Mouse (Mus musculus) midbrain, embryonic 11.5 days (tissue): Measurements from ENCODE around the gene Tph1. TPM values are rescaled to one million over a fixed set of nuclear protein-coding genes. Genes with fewer than 3 reads are reported as not detected.

Source experiments
- ATAC-seq: fragments of 200-750 bp; cut with Nextera tagmentation; 2 replicates; pipeline ENCODE4 v1.8.0; 2017; ENCODE audit warnings: moderate TSS enrichment, moderate library complexity; ENCODE audit not compliant: low FRiP score
- DNase-seq: peaks from one replicate; pipeline ENCODE4 v3.0.0; 2015; ENCODE audit warnings: low spot score; ENCODE audit errors: missing footprints
- H3K27ac ChIP-seq: fragments of 300-500 bp; sonication (generic); 2 replicates; pipeline ENCODE4 v1.5.1; 2014; ENCODE audit warnings: low read depth, low read length
- H3K27me3 ChIP-seq: fragments of 300-500 bp; sonication (generic); 2 replicates; pipeline ENCODE4 v1.6.1; 2014; ENCODE audit warnings: mild to moderate bottlenecking, low read length, moderate library complexity, mixed read lengths; ENCODE audit not compliant: control insufficient read depth, insufficient read depth
- H3K36me3 ChIP-seq: fragments of 300-500 bp; sonication (generic); 2 replicates; pipeline ENCODE4 v1.6.1; 2014; ENCODE audit warnings: mild to moderate bottlenecking, low read length, moderate library complexity, mixed read lengths; ENCODE audit not compliant: control insufficient read depth, insufficient read depth
- H3K4me1 ChIP-seq: fragments of 300-500 bp; sonication (generic); 2 replicates; pipeline ENCODE4 v1.6.1; 2014; ENCODE audit warnings: low read length; ENCODE audit not compliant: control insufficient read depth, insufficient read depth
- H3K4me2 ChIP-seq: fragments of 300-500 bp; sonication (generic); 2 replicates; pipeline ENCODE4 v1.6.1; 2014; ENCODE audit warnings: mild to moderate bottlenecking, moderate library complexity
- H3K4me3 ChIP-seq: fragments of 300-500 bp; sonication (generic); 2 replicates; pipeline ENCODE4 v1.5.1; 2014; ENCODE audit warnings: low read depth, low read length
- H3K9ac ChIP-seq: fragments of 300-500 bp; sonication (generic); 2 replicates; pipeline ENCODE4 v1.6.1; 2014; ENCODE audit warnings: low read length
- H3K9me3 ChIP-seq: fragments of 300-500 bp; sonication (generic); 2 replicates; pipeline ENCODE4 v1.6.1; 2016; ENCODE audit warnings: low read length; ENCODE audit not compliant: control insufficient read depth
- WGBS: fragments of 180-500 bp; shearing (Covaris S2); extraction: QIAGEN DNeasy Blood & Tissue Kit; methylation state at CpG from one replicate; pipeline ENCODE4 v1.1.7; 2014; 5-methylcytosine and 5-hydroxymethylcytosine counted together
- polyA plus RNA-seq: library from polyadenylated mRNA; unstranded; fragments of >200 nt; fragmentation: Nextera tagmentation; extraction: Ambion mirVana; gene quantifications from 2 replicates; pipeline ENCODE4 v1.2.1, GENCODE M21; 2014

The Tph1 gene
- polyA plus RNA-seq, 1 experiment from 2014 or later: 0.59 TPM

DNA sequence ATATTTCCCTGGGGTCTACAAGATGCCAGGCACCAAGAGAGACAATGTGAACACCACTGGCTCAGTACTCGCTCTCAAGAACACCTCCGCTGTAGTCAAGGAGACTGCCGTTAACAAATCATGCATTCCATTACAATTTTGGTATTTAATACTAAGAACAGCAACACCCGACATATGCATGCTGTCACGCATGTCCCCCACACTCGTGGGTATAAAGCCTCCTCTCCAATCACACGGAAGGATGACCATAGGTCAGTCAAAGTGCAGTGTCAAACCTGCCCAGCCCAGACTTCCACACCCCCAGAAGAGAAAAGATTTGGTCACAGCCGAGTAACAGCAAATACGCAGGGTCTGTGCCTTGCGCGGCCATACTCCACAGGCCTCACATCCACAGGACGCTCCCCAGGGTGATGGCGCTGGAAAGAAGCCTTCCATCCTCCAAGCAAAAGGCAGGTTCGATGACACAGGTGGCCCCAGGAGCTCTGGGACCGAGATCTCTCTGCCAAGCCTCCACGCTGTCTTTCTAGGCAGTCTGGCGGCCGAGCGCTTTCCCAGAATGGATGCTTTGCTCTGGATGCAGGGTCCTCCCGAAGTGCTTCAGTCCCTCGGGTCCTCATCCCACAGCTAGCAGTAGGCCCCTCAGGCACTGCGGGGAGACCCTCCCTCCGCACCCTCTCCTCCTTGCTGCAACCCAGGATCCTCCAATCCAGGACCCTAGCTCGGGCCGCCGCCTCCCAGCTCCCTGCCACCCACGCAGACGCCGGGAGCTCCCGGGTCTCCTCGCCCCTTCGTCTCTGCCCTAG lies 33.2 kb downstream of the Tph1 start:
- H3K9me3 ChIP-seq: no peaks in the 10 kb centered on the region
- H3K4me1 ChIP-seq: peaks cover 8% of the 10 kb centered on the region; the same call in 1 of the 2 replicates
- H3K36me3 ChIP-seq: no peaks in the 10 kb centered on the region
- peak; percentile 43 for ATAC-seq
- H3K27me3 ChIP-seq: no peaks in the 10 kb centered on the region; the same call in 1 of the 2 replicates
- 9% methylated on average over 32 of the region's 32 CpGs for WGBS
- peak overlapping the region; percentile 74 for H3K4me2 ChIP-seq
- peak overlapping the region; percentile 60 for H3K4me3 ChIP-seq
- H3K27ac ChIP-seq: peak overlapping the region; percentile 46; the same call in 1 of the 2 replicates
- no peak for DNase-seq
- peak overlapping the region; percentile 75 for H3K9ac ChIP-seq

DNA sequence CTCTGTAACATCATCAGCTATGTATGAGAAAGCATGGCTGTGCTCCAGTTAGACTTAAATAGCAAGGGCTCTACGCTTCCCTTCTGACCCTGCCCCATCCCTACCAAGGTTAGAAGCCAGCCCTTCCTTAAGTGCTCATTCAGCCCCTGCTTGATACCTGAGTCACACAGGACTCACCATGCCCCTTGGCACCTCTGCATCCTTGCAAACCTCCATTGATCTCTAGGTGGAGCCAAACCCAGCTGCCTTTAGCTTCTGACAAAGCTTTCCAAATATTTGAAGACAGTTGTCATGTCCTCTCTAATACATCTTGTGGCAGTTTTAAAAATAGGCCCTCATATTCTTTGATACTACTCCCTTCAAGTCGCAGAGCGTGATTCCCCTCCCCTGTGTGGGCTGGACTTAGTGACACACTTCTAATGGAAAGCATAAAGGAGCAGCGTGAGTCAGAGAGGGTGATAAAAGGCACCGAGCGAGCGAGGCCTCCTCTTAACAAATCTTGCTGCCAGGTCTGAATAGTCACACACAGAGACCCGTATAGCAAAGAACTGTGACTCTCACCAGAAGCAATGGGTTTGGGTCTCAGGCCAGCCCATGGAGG lies 43.9 kb downstream of the Tph1 start:
- H3K9me3 ChIP-seq: no peaks in the 10 kb centered on the region
- H3K9ac ChIP-seq: no peak overlapping the region
- WGBS: 67% methylated on average over 8 of the region's 8 CpGs
- H3K36me3 ChIP-seq: 0 out of 2 replicates have a peak, but pooled peaks cover 2% of the 10 kb centered on the region
- H3K4me3 ChIP-seq: no peak overlapping the region
- DNase-seq: no peak
- no peaks in the 10 kb centered on the region for H3K27me3 ChIP-seq
- H3K4me2 ChIP-seq: no peak overlapping the region
- no peak for ATAC-seq
- H3K27ac ChIP-seq: no peak overlapping the region
- no peaks in the 10 kb centered on the region for H3K4me1 ChIP-seq

DNA sequence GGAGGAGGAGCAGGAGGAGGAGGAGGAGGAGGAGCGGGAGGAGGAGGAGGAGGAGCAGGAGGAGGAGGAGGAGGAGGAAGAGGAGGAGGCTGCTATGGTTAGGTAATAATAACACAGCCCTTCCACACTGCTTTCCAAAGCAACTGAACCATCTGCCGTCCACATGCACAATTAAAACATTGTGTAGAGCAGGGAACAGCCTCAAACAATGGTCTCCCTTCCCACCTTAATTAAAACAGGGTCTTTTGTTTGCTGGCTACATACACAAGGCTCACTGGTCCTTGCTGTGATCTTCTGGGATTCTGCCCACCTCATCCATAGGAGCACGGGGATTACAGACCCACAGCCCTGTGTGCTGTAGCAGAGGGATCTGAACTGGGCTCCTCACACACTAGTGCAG lies 48.4 kb downstream of the Tph1 start:
- Histone ChIP-seq H3K4me2 (no peak overlapping the region), H3K27me3 (no peaks in the 10 kb centered on the region), H3K27ac (no peak overlapping the region), H3K4me1 (no peaks in the 10 kb centered on the region), H3K9ac (no peak overlapping the region), H3K9me3 (no peaks in the 10 kb centered on the region), H3K4me3 (no peak overlapping the region), H3K36me3 (no peaks in the 10 kb centered on the region)
- 70% methylated on average over 2 of the region's 3 CpGs for WGBS
- DNase-seq: no peak
- ATAC-seq: no peak

DNA sequence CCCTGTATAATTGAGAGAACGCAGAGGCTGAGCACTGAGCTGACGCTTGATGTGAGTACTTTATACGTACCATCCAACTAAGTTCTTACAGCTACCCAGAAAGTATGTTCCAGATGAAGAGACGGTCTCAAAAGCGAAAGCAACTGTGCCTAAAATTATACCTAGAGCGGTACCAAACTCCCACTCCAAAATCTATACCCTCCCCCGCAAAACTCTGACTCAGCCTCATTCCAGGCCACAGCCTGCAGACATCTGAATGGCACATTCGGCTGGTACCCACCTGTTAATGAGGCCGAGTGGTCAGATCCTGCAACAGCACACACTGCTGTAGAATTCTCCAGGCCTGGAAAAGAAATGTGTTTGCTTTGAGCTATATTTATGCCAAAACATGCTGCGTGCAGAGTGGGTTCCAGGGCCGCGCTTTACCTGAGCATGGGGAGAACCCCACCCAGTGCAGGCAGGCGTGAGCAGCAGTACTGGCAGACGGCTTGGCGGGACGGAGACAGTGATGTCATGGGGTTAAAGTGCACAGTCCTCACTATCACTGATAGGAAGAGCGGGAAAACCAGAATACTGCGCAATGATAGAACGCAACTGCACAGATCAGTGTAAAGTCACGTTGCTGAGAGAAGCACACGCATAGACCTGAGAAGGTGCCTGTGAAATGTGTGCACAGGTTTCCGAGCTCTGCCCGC lies 53.8 kb downstream of the Tph1 start:
- no peaks in the 10 kb centered on the region for H3K9me3 ChIP-seq
- H3K27me3 ChIP-seq: no peaks in the 10 kb centered on the region

GRCm38 (mm10) chr7:46616429-46617005 lies 55.8 kb downstream of the Tph1 start:
- Histone ChIP-seq H3K9ac (no peak overlapping the region), H3K4me2 (no peak overlapping the region), H3K4me3 (no peak overlapping the region), H3K9me3 (no peaks in the 10 kb centered on the region), H3K27me3 (no peaks in the 10 kb centered on the region), H3K27ac (no peak overlapping the region), H3K4me1 (no peaks in the 10 kb centered on the region), H3K36me3 (no peaks in the 10 kb centered on the region)
- 94% methylated on average over 7 of the region's 7 CpGs for WGBS
- no peak for DNase-seq
- no peak for ATAC-seq

More for the DNA sequence above, 53.8 kb downstream of the Tph1 start:
- 94% methylated on average over 23 of the region's 23 CpGs for WGBS
- Histone ChIP-seq H3K36me3 (no peaks in the 10 kb centered on the region), H3K4me2 (no peak overlapping the region), H3K27ac (no peak overlapping the region), H3K9ac (no peak overlapping the region), H3K4me3 (no peak overlapping the region), H3K4me1 (no peaks in the 10 kb centered on the region)
- DNase-seq (no peak), ATAC-seq (no peak)

DNA sequence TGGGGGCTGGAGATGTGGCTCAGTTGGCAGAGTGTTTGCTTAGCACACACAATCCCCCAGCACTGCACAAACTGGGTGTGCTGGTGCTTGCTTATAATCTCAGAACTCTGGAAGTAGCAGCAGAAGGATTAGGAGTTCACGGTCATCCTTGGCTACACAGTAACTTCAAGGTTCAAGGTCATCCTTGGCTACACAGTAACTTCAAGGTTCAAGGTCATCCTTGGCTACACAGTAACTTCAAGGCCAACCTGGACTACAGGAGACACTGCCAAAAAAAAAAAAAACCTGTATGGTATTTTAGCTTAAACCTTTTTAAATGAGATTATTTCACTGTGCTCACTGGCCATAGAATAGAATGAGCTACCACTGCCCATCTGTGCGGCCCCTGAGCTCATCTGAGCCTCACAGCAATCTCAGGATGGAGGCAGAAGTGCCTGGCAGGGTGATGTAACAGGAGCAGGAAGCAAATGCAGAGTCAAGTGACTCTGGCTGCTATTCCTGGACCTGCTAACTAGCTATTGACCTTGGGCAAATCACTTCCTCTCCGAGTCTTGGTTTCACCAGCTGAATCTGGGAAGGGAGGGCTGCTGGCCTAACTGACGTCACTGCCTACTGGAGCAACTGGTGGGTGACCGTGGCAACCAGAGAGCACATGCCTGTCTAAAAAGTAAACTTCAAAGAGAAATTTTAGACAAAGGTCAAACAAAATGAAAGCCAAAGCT lies 56.9 kb downstream of the Tph1 start:
- Histone ChIP-seq H3K27me3 (no peaks in the 10 kb centered on the region), H3K9me3 (no peaks in the 10 kb centered on the region), H3K9ac (no peak overlapping the region), H3K4me2 (no peak overlapping the region), H3K27ac (no peak overlapping the region), H3K36me3 (no peaks in the 10 kb centered on the region), H3K4me3 (no peak overlapping the region), H3K4me1 (no peaks in the 10 kb centered on the region)
- no peak for ATAC-seq
- peak; percentile 12 for DNase-seq
- WGBS: 75% methylated on average over 5 of the region's 5 CpGs

- Histone ChIP-seq H3K9ac (no peak overlapping the region), H3K4me1 (no peaks in the 10 kb centered on the region), H3K27me3 (no peaks in the 10 kb centered on the region), H3K36me3 (no peaks in the 10 kb centered on the region), H3K4me2 (no peak overlapping the region), H3K4me3 (no peak overlapping the region), H3K9me3 (no peaks in the 10 kb centered on the region), H3K27ac (no peak overlapping the region)
- ATAC-seq: no peak
- no peak for DNase-seq
- 89% methylated on average over 12 of the region's 12 CpGs for WGBS
These were observed 58.1 kb downstream of the Tph1 start for GRCm38 (mm10) chr7:46614263-46614662.

GRCm38 (mm10) chr7:46613091-46613490 lies 59.2 kb downstream of the Tph1 start:
- Histone ChIP-seq H3K4me2 (no peak overlapping the region), H3K36me3 (no peaks in the 10 kb centered on the region), H3K27ac (no peak overlapping the region), H3K9me3 (no peaks in the 10 kb centered on the region), H3K4me1 (no peaks in the 10 kb centered on the region), H3K9ac (no peak overlapping the region), H3K4me3 (no peak overlapping the region), H3K27me3 (no peaks in the 10 kb centered on the region)
- ATAC-seq: no peak
- WGBS: 89% methylated on average over 10 of the region's 10 CpGs
- peak; percentile 39 for DNase-seq
